Comparison of ENCODE assay signal across 34 mouse cellular contexts in genomic region chr13:4400360-4400759, GRCm38 (mm10). TPM values are rescaled to one million over a fixed set of nuclear protein-coding genes. Genes with fewer than 3 reads are reported as not detected.
"Had no signal": no experiment of that assay in that cellular context is flagged by ENCODE, and none has a peak within 500 bp of the region (broad histone marks: within the 10 kb centered on the region; RNA-seq: fewer than 3 reads in every experiment).

No protein-coding gene starts in this region.

RNA-seq across cellular contexts. Expression of gene Akr1c6, which starts 33.7 kb away (rescaled TPM):
- total RNA-seq: left cerebral cortex, adult 8-10 months; left cerebral cortex, postnatal 10 days; left cerebral cortex, postnatal 14 days; left cerebral cortex, postnatal 25 days; left cerebral cortex, postnatal 36 days; left cerebral cortex, postnatal 4 days; megakaryocyte progenitor cell, adult 5-6 weeks; megakaryocyte, adult 5-6 weeks; megakaryocyte-erythroid progenitor cell, adult 5-6 weeks; midbrain, postnatal 0 days; monocyte, adult 5-6 weeks had no signal
- polyA plus RNA-seq: limb, embryonic 10.5 days; limb, embryonic 11.5 days; limb, embryonic 12.5 days; limb, embryonic 13.5 days; limb, embryonic 14.5 days; limb, embryonic 15.5 days; liver, embryonic 11.5 days; liver, embryonic 12.5 days; lung, embryonic 14.5 days; lung, embryonic 15.5 days; lung, embryonic 16.5 days; lung, postnatal 0 days; macrophage; midbrain, embryonic 10.5 days; midbrain, embryonic 11.5 days; midbrain, embryonic 12.5 days; midbrain, embryonic 13.5 days; midbrain, embryonic 14.5 days; midbrain, embryonic 15.5 days; midbrain, embryonic 16.5 days; midbrain, postnatal 0 days; myocyte; neural tube, embryonic 11.5 days; neural tube, embryonic 12.5 days had no signal
